Mouse (Mus musculus) myocyte (in vitro differentiated cells): ENCODE data around the gene Spin1. TPM values are rescaled to one million over a fixed set of nuclear protein-coding genes. Genes with fewer than 3 reads are reported as not detected.

Source experiments
- H3K27me3 ChIP-seq: one replicate; pipeline ENCODE4 v1.6.1; 2011; ENCODE audit not compliant: control insufficient read depth, insufficient read depth, insufficient read length
- H3K36me3 ChIP-seq: one replicate; pipeline ENCODE4 v1.6.1; 2011; ENCODE audit not compliant: control insufficient read depth, insufficient read depth
- H3K4me2 ChIP-seq: one replicate; pipeline ENCODE4 v1.6.1; 2011; ENCODE audit warnings: low read depth, control low read depth
- H3K4me3 ChIP-seq: one replicate; pipeline ENCODE4 v1.5.1; 2011; ENCODE audit warnings: mild to moderate bottlenecking, control low read depth, moderate library complexity
- H3K79me2 ChIP-seq: one replicate; pipeline ENCODE4 v1.6.1; 2011; ENCODE audit not compliant: control insufficient read depth, insufficient read depth
- H3ac ChIP-seq: one replicate; pipeline ENCODE4 v1.6.1; 2011; ENCODE audit not compliant: control insufficient read depth, insufficient read length
- CEBPB ChIP-seq: IDR thresholded peaks from 2 replicates; pipeline ENCODE4 v1.6.1; 2011; ENCODE audit warnings: mild to moderate bottlenecking, moderate library complexity; ENCODE audit not compliant: poor library complexity, insufficient read depth, severe bottlenecking
- E2F4 ChIP-seq: IDR thresholded peaks from one replicate; pipeline ENCODE4 v1.6.1; 2011; ENCODE audit warnings: mild to moderate bottlenecking, control low read depth, moderate library complexity; ENCODE audit not compliant: insufficient read depth
- MAX ChIP-seq: IDR thresholded peaks from one replicate; pipeline ENCODE4 v1.6.1; 2011; ENCODE audit warnings: low read depth, mild to moderate bottlenecking, control low read depth
- MYOD1 ChIP-seq, 3 experiments: IDR thresholded peaks; one replicate each; pipeline ENCODE4 v1.6.1; 2011; ENCODE audit warnings: control low read depth in 2 of 3, low read depth in 2 of 3, mild to moderate bottlenecking in 2 of 3, moderate library complexity in 1 of 3; ENCODE audit not compliant: insufficient read length in 2 of 3, control insufficient read depth in 1 of 3
- MYOG ChIP-seq, 3 experiments: IDR thresholded peaks; one replicate each; pipeline ENCODE4 v1.6.1; 2011; ENCODE audit warnings: control low read depth in 2 of 3, low read depth in 2 of 3, mild to moderate bottlenecking in 2 of 3; ENCODE audit not compliant: insufficient read length in 2 of 3, control insufficient read depth in 1 of 3, insufficient read depth in 1 of 3
- POLR2A ChIP-seq: IDR thresholded peaks from one replicate; pipeline ENCODE4 v1.6.1; 2011; ENCODE audit warnings: low read depth, mild to moderate bottlenecking, control low read depth, moderate library complexity; ENCODE audit not compliant: insufficient read length
- POLR2AphosphoS2 ChIP-seq: IDR thresholded peaks from one replicate; pipeline ENCODE4 v1.6.1; 2011; ENCODE audit warnings: low read depth, control low read depth; ENCODE audit not compliant: insufficient read length
- REST ChIP-seq: IDR thresholded peaks from one replicate; pipeline ENCODE4 v1.6.1; 2011; ENCODE audit warnings: mild to moderate bottlenecking, control low read depth, moderate library complexity; ENCODE audit not compliant: insufficient read depth, insufficient read length
- SRF ChIP-seq: IDR thresholded peaks from one replicate; pipeline ENCODE4 v1.6.1; 2011; ENCODE audit warnings: low read depth; ENCODE audit not compliant: control insufficient read depth, insufficient read length
- TCF12 ChIP-seq: IDR thresholded peaks from one replicate; pipeline ENCODE4 v1.6.1; 2011; ENCODE audit warnings: mild to moderate bottlenecking, control low read depth; ENCODE audit not compliant: poor library complexity, insufficient read depth, severe bottlenecking
- TCF3 ChIP-seq: IDR thresholded peaks from one replicate; pipeline ENCODE4 v1.6.1; 2011; ENCODE audit warnings: low read depth, control low read depth; ENCODE audit not compliant: insufficient read length
- USF1 ChIP-seq: IDR thresholded peaks from one replicate; pipeline ENCODE4 v1.6.1; 2011; ENCODE audit warnings: low read depth, mild to moderate bottlenecking, control low read depth, moderate library complexity
- polyA plus RNA-seq: library from polyadenylated mRNA; unstranded; fragments of >200 nt; fragmentation: generic; extraction: Trizol; gene quantifications from one replicate; pipeline ENCODE4 v1.2.1, GENCODE M21; 2012; ENCODE audit warnings: missing spikeins

Gene Spin1
- polyA plus RNA-seq, 1 experiment: 18.3 TPM

DNA sequence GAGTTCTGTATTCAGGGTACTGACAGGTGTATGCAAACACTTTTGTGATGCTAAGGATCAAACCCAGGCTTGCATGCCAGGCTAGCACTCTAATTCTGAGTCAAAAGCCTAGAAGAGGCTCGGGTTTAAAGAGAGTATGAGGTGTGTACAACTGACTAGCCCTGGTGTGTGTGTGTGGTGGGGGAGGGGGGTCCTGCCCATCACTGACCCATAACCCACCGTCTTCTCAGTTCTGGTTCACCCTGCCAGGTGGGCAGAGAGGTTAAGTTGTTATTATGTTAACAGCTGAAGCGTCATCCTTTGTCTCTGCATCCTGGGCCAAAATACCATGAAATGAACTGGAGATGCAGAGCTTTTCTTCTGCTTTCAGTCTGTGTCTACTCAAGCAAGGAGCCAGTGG, 36.3 kb upstream of the Spin1 start:
- TF ChIP-seq TCF3: no peak
- TF ChIP-seq E2F4: no peak
- no peak for TF ChIP-seq SRF
- TF ChIP-seq MYOD1 (IDR thresholded peaks at IDR 0.05; ENCODE audit: control insufficient read depth in 1 of 3, insufficient read length in 2 of 3, low read depth in 2 of 3): no peak
- TF ChIP-seq TCF12: no peak
- TF ChIP-seq REST: no peak
- TF ChIP-seq POLR2AphosphoS2: no peak
- no peak for TF ChIP-seq MAX
- peaks cover 17% of the 10 kb centered on the region for H3K27me3 ChIP-seq
- H3K4me2 ChIP-seq: no peak overlapping the region
- no peak overlapping the region for H3K4me3 ChIP-seq
- no peaks in the 10 kb centered on the region for H3K36me3 ChIP-seq
- no peaks in the 10 kb centered on the region for H3K79me2 ChIP-seq
- no peak overlapping the region for H3ac ChIP-seq

- Histone ChIP-seq H3K4me2 (no peak overlapping the region), H3K79me2 (no peaks in the 10 kb centered on the region)
- TF ChIP-seq POLR2A (no peak), MAX (no peak), CEBPB (no peak), POLR2AphosphoS2 (no peak), TCF3 (no peak), USF1 (no peak), SRF (no peak), TCF12 (no peak), REST (no peak), E2F4 (no peak), MYOD1 (IDR thresholded peaks at IDR 0.05; ENCODE audit: control insufficient read depth in 1 of 3, insufficient read length in 2 of 3, low read depth in 2 of 3) (no peak), MYOG (IDR thresholded peaks at IDR 0.05; ENCODE audit: control insufficient read depth in 1 of 3, insufficient read depth in 1 of 3, insufficient read length in 2 of 3, low read depth in 2 of 3) (no peak)
Measured at GRCm38 (mm10) chr13:51071063-51071680, 29.5 kb upstream of the Spin1 start.

DNA sequence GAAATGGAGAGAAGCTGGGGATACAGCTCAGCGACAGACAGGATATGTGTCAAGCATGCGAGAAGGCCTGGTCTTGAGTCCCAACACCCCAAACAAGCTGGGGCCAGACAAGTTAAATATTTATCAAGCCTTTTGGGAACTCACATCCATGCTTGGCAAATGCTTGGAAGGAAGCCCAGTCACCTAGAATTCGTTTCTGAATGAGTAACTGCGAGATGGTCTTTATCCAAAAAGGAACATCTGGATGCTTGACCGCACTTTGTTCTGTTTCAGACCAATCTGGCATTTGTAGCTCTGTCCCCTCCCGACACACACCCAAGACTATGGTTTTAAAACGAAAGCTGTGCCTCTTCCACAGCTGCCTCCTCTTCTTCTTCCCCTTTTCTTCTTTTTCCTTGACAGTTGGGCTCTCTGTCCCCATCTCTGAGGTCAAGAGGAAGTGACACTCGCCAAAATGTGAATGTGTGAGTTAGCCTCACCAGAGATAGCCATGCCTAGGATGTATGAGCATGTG, 28.9 kb upstream of the Spin1 start:
- Histone ChIP-seq H3K36me3 (no peaks in the 10 kb centered on the region), H3ac (no peak overlapping the region), H3K4me2 (no peak overlapping the region), H3K27me3 (no peaks in the 10 kb centered on the region), H3K4me3 (no peak overlapping the region), H3K79me2 (no peaks in the 10 kb centered on the region)
- no peak for TF ChIP-seq SRF
- no peak for TF ChIP-seq CEBPB
- no peak for TF ChIP-seq USF1
- no peak for TF ChIP-seq MYOD1 (IDR thresholded peaks at IDR 0.05; ENCODE audit: control insufficient read depth in 1 of 3, insufficient read length in 2 of 3, low read depth in 2 of 3)
- TF ChIP-seq POLR2A: no peak
- TF ChIP-seq MYOG (IDR thresholded peaks at IDR 0.05; ENCODE audit: control insufficient read depth in 1 of 3, insufficient read depth in 1 of 3, insufficient read length in 2 of 3, low read depth in 2 of 3): no peak
- no peak for TF ChIP-seq REST
- TF ChIP-seq TCF12: no peak
- TF ChIP-seq MAX: no peak
- no peak for TF ChIP-seq E2F4
- no peak for TF ChIP-seq POLR2AphosphoS2
- no peak for TF ChIP-seq TCF3

More at GRCm38 (mm10) chr13:51071063-51071680, 29.5 kb upstream of the Spin1 start:
- H3K27me3 ChIP-seq: peaks cover 1% of the 10 kb centered on the region
- no peak overlapping the region for H3ac ChIP-seq
- H3K36me3 ChIP-seq: no peaks in the 10 kb centered on the region
- no peak overlapping the region for H3K4me3 ChIP-seq

GRCm38 (mm10) chr13:51072917-51073843, 27.5 kb upstream of the Spin1 start:
- Histone ChIP-seq H3K4me2 (no peak overlapping the region), H3K4me3 (no peak overlapping the region), H3ac (no peak overlapping the region), H3K36me3 (no peaks in the 10 kb centered on the region), H3K27me3 (no peaks in the 10 kb centered on the region), H3K79me2 (no peaks in the 10 kb centered on the region)
- TF ChIP-seq SRF (no peak), CEBPB (no peak), MYOG (IDR thresholded peaks at IDR 0.05; ENCODE audit: control insufficient read depth in 1 of 3, insufficient read depth in 1 of 3, insufficient read length in 2 of 3, low read depth in 2 of 3) (no peak)
